Mouse (Mus musculus) liver, adult 2 months (tissue): ENCODE measurements at regions not wholly inside any gene's neighbourhood (a gene's known extent, or its start where the extent isn't known, plus 50 kb on each side); places are given as distances from the start of the nearest gene placed in this dataset.

Experiments used
- CTCF ChIP-seq: fragments of 200-500 bp; IDR thresholded peaks from 2 replicates; pipeline ENCODE4 v1.5.1; 2011; ENCODE audit warnings: low read depth, low read length, control low read depth
- POLR2A ChIP-seq: fragments of 200-500 bp; IDR thresholded peaks from 2 replicates; pipeline ENCODE4 v1.6.1; 2011; ENCODE audit warnings: low read length, control low read depth; ENCODE audit not compliant: insufficient read depth; ENCODE audit errors: extremely low read depth

DNA sequence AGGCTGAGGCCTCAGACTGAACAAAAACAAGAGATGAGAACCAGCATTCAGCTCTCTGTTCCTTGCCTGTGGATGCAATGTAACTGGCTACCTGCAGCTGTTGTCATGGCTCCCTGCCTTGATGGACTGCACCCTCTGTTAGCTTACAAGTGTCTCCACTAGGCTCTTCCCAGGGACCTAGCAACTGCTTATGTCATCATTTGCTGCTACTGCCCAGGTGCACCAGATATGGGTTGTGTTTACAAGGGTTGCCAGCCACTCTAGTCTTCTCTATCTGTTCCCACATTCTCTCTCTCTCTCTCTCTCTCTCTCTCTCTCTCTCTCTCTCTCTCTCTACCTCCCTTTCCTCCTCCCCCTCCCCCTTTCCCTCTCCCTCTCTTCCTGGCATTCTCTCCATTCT is 126.4 kb downstream of the Matn1 start:
- TF ChIP-seq POLR2A = no peak
- TF ChIP-seq CTCF = no peak
